Mouse (Mus musculus): ENCODE results near the gene Hist1h2bj.

The Hist1h2bj gene

GRCm38 (mm10) chr13:22015479-22016450, 27.2 kb upstream of the Hist1h2bj start:
- DNase-seq (ENCODE audit: low spot score in 2 of 2): peak; percentile 78 to 81

- DNase-seq (ENCODE audit: low spot score in 2 of 2): no peak
Measured at GRCm38 (mm10) chr13:22019934-22020835, 22.8 kb upstream of the Hist1h2bj start.

DNA sequence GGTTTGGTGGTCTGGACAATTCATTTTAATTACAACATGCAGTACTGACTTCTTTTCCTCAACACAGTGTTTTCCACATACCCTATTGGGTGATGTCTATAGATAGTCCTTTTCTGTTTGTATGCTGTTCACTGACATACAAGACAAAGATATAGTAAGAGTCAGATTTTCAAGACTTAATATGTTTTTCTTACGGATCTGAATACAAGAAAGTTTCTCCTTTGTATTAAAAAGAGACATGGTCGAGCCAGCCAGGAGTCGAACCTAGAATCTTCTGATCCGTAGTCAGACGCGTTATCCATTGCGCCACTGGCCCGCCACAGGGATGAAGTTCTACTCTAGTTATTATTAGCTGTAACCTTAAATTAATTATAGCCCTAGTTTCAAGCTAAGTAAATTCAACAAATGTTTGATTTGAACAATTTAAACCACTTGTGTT, 22.1 kb upstream of the Hist1h2bj start:
- DNase-seq (ENCODE audit: low spot score in 2 of 2): peak in 1 of 2 experiments; percentile 74

DNA sequence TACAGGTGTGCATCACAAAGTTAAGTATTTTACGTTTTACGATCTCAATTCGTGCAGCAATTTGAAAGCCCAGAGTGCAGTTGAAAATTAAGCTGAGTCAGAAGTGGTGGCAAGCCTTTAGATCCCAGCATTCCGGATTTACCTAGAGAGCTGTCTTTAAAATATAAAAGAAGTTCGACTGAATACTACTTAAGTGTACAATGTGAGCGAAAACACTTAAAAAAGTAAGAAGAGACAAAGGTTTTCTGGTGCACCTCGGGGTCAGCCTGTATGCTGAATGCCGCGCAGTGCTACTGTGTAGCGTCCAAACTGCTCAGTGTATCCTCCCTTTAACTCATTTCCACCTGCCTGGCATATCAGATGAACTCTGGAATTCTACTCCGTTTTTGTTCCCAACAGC, 21.4 kb upstream of the Hist1h2bj start:
- no peak for DNase-seq (ENCODE audit: low spot score in 2 of 2)

DNA sequence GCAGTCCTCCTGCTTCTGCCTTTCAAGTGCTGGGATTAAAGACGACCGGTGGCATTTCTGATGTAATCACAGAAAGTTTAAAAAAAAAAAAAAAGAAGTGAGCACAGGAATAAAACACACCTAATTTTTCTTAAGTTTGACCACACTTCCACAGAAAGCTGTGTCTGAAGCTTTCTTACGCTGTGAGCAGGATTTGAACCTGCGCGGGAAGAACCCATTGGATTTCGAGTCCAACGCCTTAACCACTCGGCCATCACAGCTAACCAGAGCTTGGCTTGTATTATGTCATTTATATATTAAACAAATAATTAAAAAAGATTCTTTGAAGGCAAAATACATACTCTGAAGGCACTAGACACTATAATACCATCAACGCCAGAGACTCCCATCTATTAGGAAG, 20.8 kb upstream of the Hist1h2bj start:
- DNase-seq (ENCODE audit: low spot score in 2 of 2): peak; percentile 77 to 82

GRCm38 (mm10) chr13:22026058-22027031, 16.7 kb upstream of the Hist1h2bj start:
- DNase-seq (ENCODE audit: low spot score in 2 of 2): peak; percentile 93 to 95

- peak; percentile 96 to 97 for DNase-seq (ENCODE audit: low spot score in 2 of 2)
Measured at GRCm38 (mm10) chr13:22028673-22029460, 14.1 kb upstream of the Hist1h2bj start.

- DNase-seq (ENCODE audit: low spot score in 2 of 2): peak; percentile 57 to 62
Measured at GRCm38 (mm10) chr13:22029928-22030327, 13.1 kb upstream of the Hist1h2bj start.

GRCm38 (mm10) chr13:22030493-22030892, 12.5 kb upstream of the Hist1h2bj start:
- no peak for DNase-seq (ENCODE audit: low spot score in 2 of 2)

GRCm38 (mm10) chr13:22033741-22034442, 9.1 kb upstream of the Hist1h2bj start:
- no peak for DNase-seq (ENCODE audit: low spot score in 2 of 2)

DNA sequence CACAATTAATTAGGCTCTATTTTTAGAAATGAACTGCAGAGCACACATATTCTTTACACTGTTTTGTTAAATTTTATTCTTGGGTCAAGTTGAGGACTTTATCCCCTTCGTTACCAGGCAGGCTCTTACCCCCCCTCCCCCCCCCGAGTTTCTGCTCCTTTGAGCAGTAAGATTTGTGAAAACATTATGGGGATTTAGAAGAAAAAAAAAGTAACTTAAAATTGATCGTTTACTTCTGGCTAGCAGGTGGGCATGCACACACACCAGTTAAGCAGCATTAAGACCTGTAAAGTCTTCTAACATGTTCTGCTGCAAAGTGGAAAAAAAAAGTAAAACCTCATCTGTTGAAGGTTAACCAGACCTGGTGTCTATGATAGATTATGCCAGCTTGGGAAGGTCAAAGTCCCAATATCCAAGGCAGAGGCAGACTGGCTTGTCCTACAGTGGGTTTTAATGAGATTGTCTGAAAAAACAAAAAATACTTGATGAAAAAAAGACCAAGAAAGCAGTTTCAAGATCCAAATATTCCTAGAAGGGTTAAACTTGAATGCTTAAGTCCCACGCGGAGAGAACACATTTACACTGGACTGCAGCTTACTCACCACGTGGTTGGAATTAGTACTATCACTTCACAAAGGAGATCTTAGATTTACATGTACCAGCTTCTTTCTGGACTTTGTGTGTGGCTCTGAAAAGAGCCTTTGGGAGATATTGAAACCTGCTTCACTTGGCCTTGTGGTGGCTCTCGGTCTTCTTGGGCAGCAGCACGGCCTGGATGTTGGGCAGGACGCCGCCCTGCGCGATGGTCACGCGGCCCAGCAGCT, 8.4 kb upstream of the Hist1h2bj start:
- DNase-seq (ENCODE audit: low spot score in 2 of 2): no peak

DNA sequence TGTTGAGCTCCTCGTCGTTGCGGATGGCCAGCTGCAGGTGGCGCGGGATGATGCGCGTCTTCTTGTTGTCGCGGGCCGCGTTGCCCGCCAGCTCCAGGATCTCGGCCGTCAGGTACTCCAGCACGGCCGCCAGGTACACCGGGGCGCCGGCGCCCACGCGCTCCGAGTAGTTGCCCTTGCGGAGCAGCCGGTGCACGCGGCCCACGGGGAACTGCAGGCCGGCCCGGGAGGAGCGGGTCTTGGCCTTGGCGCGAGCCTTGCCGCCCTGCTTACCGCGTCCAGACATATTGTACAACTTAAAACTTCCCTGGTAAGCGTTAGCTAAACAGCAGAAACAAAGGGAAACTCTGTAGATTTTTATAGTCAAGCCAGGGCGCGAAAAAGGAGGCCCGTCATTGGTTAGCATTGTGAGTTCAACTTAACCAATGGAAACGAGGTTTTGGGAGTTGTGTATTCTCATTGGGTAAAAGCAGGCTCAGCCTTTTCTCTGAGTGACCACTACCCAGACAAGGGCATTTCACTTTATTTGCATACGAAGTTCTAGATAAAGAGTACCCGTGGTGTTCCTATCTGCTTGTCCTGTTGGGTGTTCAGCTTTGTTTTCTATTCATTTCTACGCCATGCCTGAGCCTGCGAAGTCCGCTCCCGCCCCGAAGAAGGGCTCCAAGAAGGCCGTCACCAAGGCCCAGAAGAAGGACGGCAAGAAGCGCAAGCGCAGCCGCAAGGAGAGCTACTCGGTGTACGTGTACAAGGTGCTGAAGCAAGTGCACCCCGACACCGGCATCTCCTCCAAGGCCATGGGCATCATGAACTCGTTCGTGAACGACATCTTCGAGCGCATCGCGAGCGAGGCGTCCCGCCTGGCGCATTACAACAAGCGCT, 7.5 kb upstream of the Hist1h2bj start, which contains the start of the genes Hist1h2ah and Hist1h2bk:
TSS of gene Hist1h2ah (minus strand) at position 302 of the 882 bp plus-strand sequence.
TSS of gene Hist1h2bk (plus strand) at position 604 of the 882 bp plus-strand sequence.
- DNase-seq (ENCODE audit: low spot score in 2 of 2): peak; percentile 88 to 92

DNA sequence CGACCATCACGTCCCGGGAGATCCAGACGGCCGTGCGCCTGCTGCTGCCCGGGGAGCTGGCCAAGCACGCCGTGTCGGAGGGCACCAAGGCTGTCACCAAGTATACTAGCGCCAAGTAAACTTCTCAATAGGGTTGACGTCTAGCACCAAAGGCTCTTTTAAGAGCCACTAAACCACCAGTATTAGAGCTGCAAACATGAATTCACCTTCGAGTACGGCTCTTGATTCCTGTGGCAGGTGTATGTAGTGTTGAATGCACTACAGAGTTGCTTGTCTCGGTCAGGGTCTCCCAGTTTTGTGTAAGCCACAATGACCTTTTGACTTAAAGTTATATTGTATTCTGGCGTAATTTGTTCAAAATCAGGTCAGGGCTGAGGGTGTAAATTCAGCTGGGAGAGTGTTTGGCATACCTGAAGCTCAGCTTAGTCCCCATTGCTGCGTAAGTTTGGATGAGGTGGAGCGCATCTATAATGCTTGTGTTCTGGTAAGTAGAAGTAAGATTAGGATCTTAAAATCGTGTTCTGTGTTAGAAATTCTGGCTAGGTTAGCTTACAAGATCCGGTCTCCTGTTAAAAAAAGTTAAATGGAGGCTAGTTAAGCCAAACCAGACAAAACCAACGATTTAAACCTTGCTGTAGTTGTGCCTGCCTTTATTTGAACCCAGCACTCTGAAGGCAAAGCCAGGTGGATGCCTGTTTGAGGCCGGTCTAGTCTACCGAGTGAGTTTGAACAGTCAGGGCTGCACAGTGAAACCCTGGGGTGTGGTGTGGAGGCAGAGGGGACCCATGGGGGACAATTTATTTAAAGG, 6.7 kb upstream of the Hist1h2bj start:
- no peak for DNase-seq (ENCODE audit: low spot score in 2 of 2)

DNA sequence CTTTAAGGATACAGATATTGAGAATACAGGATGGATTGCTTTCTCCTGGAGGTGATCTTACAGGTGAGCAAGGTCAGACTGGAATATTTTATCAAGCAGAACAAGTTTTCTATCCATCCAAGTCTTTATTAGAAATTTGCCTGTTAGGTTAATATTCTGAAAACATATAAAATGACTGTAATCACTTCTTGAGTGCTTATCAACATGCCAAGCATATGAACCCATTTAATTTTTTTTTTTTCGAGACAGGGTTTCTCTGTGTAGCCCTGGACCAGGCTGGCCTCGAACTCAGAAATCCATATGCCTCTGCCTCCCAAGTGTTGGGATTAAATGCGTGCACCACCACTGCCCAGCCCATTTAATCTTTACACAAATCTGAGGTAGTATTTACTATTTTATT, 6.0 kb upstream of the Hist1h2bj start:
- no peak for DNase-seq (ENCODE audit: low spot score in 2 of 2)

DNA sequence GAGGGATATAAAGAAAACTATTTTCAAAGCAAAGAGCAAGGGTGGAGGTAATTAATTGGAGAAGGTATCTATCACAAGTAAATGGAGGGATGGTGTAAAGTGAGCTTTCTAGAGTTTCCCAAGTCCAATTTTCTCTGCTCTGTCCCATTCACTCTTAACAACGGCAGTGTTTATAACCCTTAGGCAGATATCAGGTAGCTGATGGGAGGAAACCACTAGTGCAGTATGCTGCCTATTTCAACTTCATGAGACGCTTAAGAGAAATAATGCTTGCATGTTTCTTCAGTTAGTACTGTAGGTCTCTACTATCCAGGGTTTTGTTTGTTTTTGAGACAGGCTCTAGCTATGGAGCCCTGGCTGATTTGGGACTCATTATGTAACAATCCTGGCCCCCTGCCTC, 5.6 kb upstream of the Hist1h2bj start:
- DNase-seq (ENCODE audit: low spot score in 2 of 2): no peak

GRCm38 (mm10) chr13:22039364-22039763, 3.6 kb upstream of the Hist1h2bj start:
- DNase-seq (ENCODE audit: low spot score in 2 of 2): no peak

Data from right cerebral cortex, adult 2 months (tissue).